Mouse (Mus musculus): ENCODE measurements at regions not wholly inside any gene's neighbourhood (a gene's known extent, or its start where the extent isn't known, plus 50 kb on each side); places are given as distances from the start of the nearest gene placed in this dataset.

DNA sequence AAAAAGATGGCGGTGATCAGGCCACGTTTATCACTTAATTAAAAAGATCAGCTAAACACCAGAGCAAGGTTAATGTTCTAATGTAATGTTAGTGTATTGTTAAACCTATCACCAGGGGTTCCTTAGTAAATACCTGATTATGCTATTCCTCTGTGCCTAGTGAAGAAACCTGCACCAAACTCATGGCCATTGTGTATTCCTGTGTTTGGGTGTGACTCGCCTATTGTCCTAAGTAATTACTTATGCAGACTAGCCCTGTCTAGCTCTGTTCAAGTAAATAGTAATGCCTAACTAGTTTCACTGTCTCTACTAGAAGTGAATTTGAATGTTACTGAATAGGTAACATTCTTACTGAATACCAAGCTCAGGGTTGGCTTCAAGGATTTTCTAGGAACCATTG, 231.6 kb upstream of the Amd2 start:
- TF ChIP-seq KAT2A (conservative IDR thresholded peaks at IDR 0.05; ENCODE audit: low read depth, low read length) (no peak), POLR2A (IDR thresholded peaks at IDR 0.05; ENCODE audit: control insufficient read depth in 1 of 2, insufficient read depth in 1 of 2, low read depth in 1 of 2, low read length in 2 of 2, poor library complexity in 1 of 2) (no peak), MAX (IDR thresholded peaks at IDR 0.05; ENCODE audit: low read length) (no peak), MXI1 (IDR thresholded peaks at IDR 0.05; ENCODE audit: low read depth, low read length) (no peak), UBTF (IDR thresholded peaks at IDR 0.05; ENCODE audit: borderline replicate concordance, insufficient read depth, low read depth, low read length) (no peak), TBP (IDR thresholded peaks at IDR 0.05; ENCODE audit: low read depth, low read length) (no peak), CHD2 (IDR thresholded peaks at IDR 0.05; ENCODE audit: low read length) (no peak), TAL1 (IDR thresholded peaks at IDR 0.05; ENCODE audit: low read length) (no peak), GATA1 (IDR thresholded peaks at IDR 0.05; ENCODE audit: low read depth, low read length) (no peak), EP300 (IDR thresholded peaks at IDR 0.05; ENCODE audit: low read depth in 1 of 2, low read length in 2 of 2) (no peak)
